Mouse (Mus musculus) myocyte (in vitro differentiated cells): ENCODE measurements around the gene 2810459M11Rik.

Source experiments
- CEBPB ChIP-seq: IDR thresholded peaks from 2 replicates; pipeline ENCODE4 v1.6.1; 2011; ENCODE audit warnings: mild to moderate bottlenecking, moderate library complexity; ENCODE audit not compliant: poor library complexity, insufficient read depth, severe bottlenecking
- E2F4 ChIP-seq: IDR thresholded peaks from one replicate; pipeline ENCODE4 v1.6.1; 2011; ENCODE audit warnings: mild to moderate bottlenecking, control low read depth, moderate library complexity; ENCODE audit not compliant: insufficient read depth
- MAX ChIP-seq: IDR thresholded peaks from one replicate; pipeline ENCODE4 v1.6.1; 2011; ENCODE audit warnings: low read depth, mild to moderate bottlenecking, control low read depth
- MYOD1 ChIP-seq, 3 experiments: IDR thresholded peaks; one replicate each; pipeline ENCODE4 v1.6.1; 2011; ENCODE audit warnings: control low read depth in 2 of 3, low read depth in 2 of 3, mild to moderate bottlenecking in 2 of 3, moderate library complexity in 1 of 3; ENCODE audit not compliant: insufficient read length in 2 of 3, control insufficient read depth in 1 of 3
- MYOG ChIP-seq, 3 experiments: IDR thresholded peaks; one replicate each; pipeline ENCODE4 v1.6.1; 2011; ENCODE audit warnings: control low read depth in 2 of 3, low read depth in 2 of 3, mild to moderate bottlenecking in 2 of 3; ENCODE audit not compliant: insufficient read length in 2 of 3, control insufficient read depth in 1 of 3, insufficient read depth in 1 of 3
- POLR2A ChIP-seq: IDR thresholded peaks from one replicate; pipeline ENCODE4 v1.6.1; 2011; ENCODE audit warnings: low read depth, mild to moderate bottlenecking, control low read depth, moderate library complexity; ENCODE audit not compliant: insufficient read length
- POLR2AphosphoS2 ChIP-seq: IDR thresholded peaks from one replicate; pipeline ENCODE4 v1.6.1; 2011; ENCODE audit warnings: low read depth, control low read depth; ENCODE audit not compliant: insufficient read length
- REST ChIP-seq: IDR thresholded peaks from one replicate; pipeline ENCODE4 v1.6.1; 2011; ENCODE audit warnings: mild to moderate bottlenecking, control low read depth, moderate library complexity; ENCODE audit not compliant: insufficient read depth, insufficient read length
- SRF ChIP-seq: IDR thresholded peaks from one replicate; pipeline ENCODE4 v1.6.1; 2011; ENCODE audit warnings: low read depth; ENCODE audit not compliant: control insufficient read depth, insufficient read length
- TCF12 ChIP-seq: IDR thresholded peaks from one replicate; pipeline ENCODE4 v1.6.1; 2011; ENCODE audit warnings: mild to moderate bottlenecking, control low read depth; ENCODE audit not compliant: poor library complexity, insufficient read depth, severe bottlenecking
- TCF3 ChIP-seq: IDR thresholded peaks from one replicate; pipeline ENCODE4 v1.6.1; 2011; ENCODE audit warnings: low read depth, control low read depth; ENCODE audit not compliant: insufficient read length
- USF1 ChIP-seq: IDR thresholded peaks from one replicate; pipeline ENCODE4 v1.6.1; 2011; ENCODE audit warnings: low read depth, mild to moderate bottlenecking, control low read depth, moderate library complexity

DNA sequence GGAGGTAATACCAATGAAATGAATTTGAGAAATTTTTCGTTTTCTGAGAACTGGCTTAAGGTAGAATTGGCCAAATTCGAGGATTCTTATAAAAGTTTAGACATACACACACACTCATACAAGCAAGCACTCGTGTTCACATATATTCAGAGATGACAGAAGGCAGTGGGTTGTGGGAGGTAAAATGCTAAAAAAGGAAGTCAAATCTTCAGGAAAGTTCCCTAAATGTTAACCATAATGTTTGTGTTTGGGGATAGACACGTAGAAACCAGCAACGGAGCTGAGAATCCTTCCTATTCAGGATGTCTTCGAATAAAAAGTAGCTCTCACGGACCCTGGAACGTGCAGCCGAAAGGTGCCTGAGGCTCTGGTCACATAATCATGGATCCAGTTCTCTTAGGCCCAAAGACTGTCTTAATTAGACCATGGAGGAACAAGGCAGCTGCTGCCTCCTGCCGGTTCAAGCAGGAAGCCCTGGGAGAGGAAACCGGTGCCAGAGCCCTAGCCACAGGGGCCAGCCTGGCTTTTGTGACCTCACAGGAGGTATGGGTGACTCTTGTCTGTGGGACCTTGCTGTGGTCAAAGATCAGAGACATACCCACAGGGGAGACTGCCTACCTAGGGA is 24.2 kb upstream of the 2810459M11Rik start:
- TF ChIP-seq POLR2A (no peak), E2F4 (no peak), CEBPB (no peak), USF1 (no peak), TCF12 (no peak), MAX (no peak), MYOD1 (IDR thresholded peaks at IDR 0.05; ENCODE audit: control insufficient read depth in 1 of 3, insufficient read length in 2 of 3, low read depth in 2 of 3) (no peak), MYOG (IDR thresholded peaks at IDR 0.05; ENCODE audit: control insufficient read depth in 1 of 3, insufficient read depth in 1 of 3, insufficient read length in 2 of 3, low read depth in 2 of 3) (no peak), SRF (no peak), POLR2AphosphoS2 (no peak), TCF3 (no peak), REST (no peak)
